Mouse (Mus musculus) embryonic facial prominence, embryonic 13.5 days (tissue): ENCODE data around the gene Fxyd3. TPM values are rescaled to one million over a fixed set of nuclear protein-coding genes. Genes with fewer than 3 reads are reported as not detected.

Experiments
- ATAC-seq: fragments of 200-750 bp; cut with Nextera tagmentation; 2 replicates; pipeline ENCODE4 v1.8.0; 2017; ENCODE audit warnings: low read depth; ENCODE audit not compliant: insufficient number of reproducible peaks, insufficient read depth, low FRiP score, low TSS enrichment
- H3K27ac ChIP-seq: fragments of 300-500 bp; sonication (generic); 2 replicates; pipeline ENCODE4 v1.5.1; 2015; ENCODE audit warnings: moderate library complexity, mild to moderate bottlenecking, inconsistent platforms
- H3K27me3 ChIP-seq: fragments of 300-500 bp; sonication (generic); 2 replicates; pipeline ENCODE4 v1.6.1; 2015; ENCODE audit warnings: mild to moderate bottlenecking, inconsistent platforms
- H3K36me3 ChIP-seq: fragments of 300-500 bp; sonication (generic); 2 replicates; pipeline ENCODE4 v1.6.1; 2015; ENCODE audit warnings: mild to moderate bottlenecking, inconsistent platforms
- H3K4me1 ChIP-seq: fragments of 300-500 bp; sonication (generic); 2 replicates; pipeline ENCODE4 v1.6.1; 2015; ENCODE audit warnings: inconsistent platforms
- H3K4me2 ChIP-seq: fragments of 300-500 bp; sonication (generic); 2 replicates; pipeline ENCODE4 v1.6.1; 2015; ENCODE audit warnings: moderate library complexity, mild to moderate bottlenecking, inconsistent platforms
- H3K4me3 ChIP-seq: fragments of 300-500 bp; sonication (generic); 2 replicates; pipeline ENCODE4 v1.5.1; 2015; ENCODE audit warnings: mild to moderate bottlenecking, inconsistent platforms
- H3K9ac ChIP-seq: fragments of 300-500 bp; sonication (generic); 2 replicates; pipeline ENCODE4 v1.6.1; 2015; ENCODE audit warnings: mild to moderate bottlenecking, inconsistent platforms
- H3K9me3 ChIP-seq: fragments of 300-500 bp; sonication (generic); 2 replicates; pipeline ENCODE4 v1.6.1; 2016; ENCODE audit warnings: inconsistent platforms
- WGBS: fragments of 180-500 bp; shearing (Covaris S2); methylation state at CpG from one replicate; pipeline ENCODE4 v1.1.7; 2015; ENCODE audit warnings: mixed read lengths; 5-methylcytosine and 5-hydroxymethylcytosine counted together
- polyA plus RNA-seq: library from polyadenylated mRNA; unstranded; fragments of >200 nt; fragmentation: Nextera tagmentation; extraction: Ambion mirVana; gene quantifications from 2 replicates; pipeline ENCODE4 v1.2.1, GENCODE M21; 2015

The Fxyd3 gene
- polyA plus RNA-seq, 1 experiment from 2014 or later, result 55.9 TPM

GRCm38 (mm10) chr7:31041662-31042315, 34.7 kb downstream of the Fxyd3 start:
- H3K4me1 ChIP-seq, result peaks cover 13% of the 10 kb centered on the region
- H3K36me3 ChIP-seq, result no peaks in the 10 kb centered on the region
- no peak for ATAC-seq
- no peaks in the 10 kb centered on the region for H3K9me3 ChIP-seq
- WGBS, result under 1% methylated on average over 28 of the region's 28 CpGs
- H3K27me3 ChIP-seq, result peaks cover 62% of the 10 kb centered on the region
- no peak overlapping the region for H3K27ac ChIP-seq
- H3K4me2 ChIP-seq, result peak overlapping the region; percentile 61
- H3K9ac ChIP-seq, result peak overlapping the region; percentile 54; the same call in 1 of the 2 replicates
- peak overlapping the region; percentile 30 for H3K4me3 ChIP-seq

GRCm38 (mm10) chr7:31041023-31041407, 35.5 kb downstream of the Fxyd3 start:
- H3K4me1 ChIP-seq, result peaks cover 13% of the 10 kb centered on the region

GRCm38 (mm10) chr7:31040281-31041022, 36.1 kb downstream of the Fxyd3 start:
- WGBS, result 75% methylated on average over 12 of the region's 12 CpGs
- Histone ChIP-seq H3K9me3 (no peaks in the 10 kb centered on the region), H3K27me3 (peaks cover 61% of the 10 kb centered on the region), H3K4me2 (no peak overlapping the region), H3K9ac (no peak overlapping the region), H3K36me3 (no peaks in the 10 kb centered on the region), H3K4me3 (no peak overlapping the region), H3K27ac (no peak overlapping the region), H3K4me1 (peaks cover 13% of the 10 kb centered on the region)
- ATAC-seq, result no peak

More at GRCm38 (mm10) chr7:31041023-31041407, 35.5 kb downstream of the Fxyd3 start:
- Histone ChIP-seq H3K36me3 (no peaks in the 10 kb centered on the region), H3K27me3 (peaks cover 62% of the 10 kb centered on the region), H3K27ac (no peak overlapping the region), H3K4me2 (peak overlapping the region; percentile 61; the same call in 1 of the 2 replicates), H3K9ac (no peak overlapping the region), H3K4me3 (no peak overlapping the region), H3K9me3 (no peaks in the 10 kb centered on the region)
- ATAC-seq, result no peak
- 35% methylated on average over 8 of the region's 8 CpGs for WGBS

- 81% methylated on average over 4 of the region's 4 CpGs for WGBS
- ATAC-seq, result no peak
- H3K4me1 ChIP-seq, result peaks cover 13% of the 10 kb centered on the region
- no peaks in the 10 kb centered on the region for H3K9me3 ChIP-seq
- no peak overlapping the region for H3K4me3 ChIP-seq
- no peak overlapping the region for H3K27ac ChIP-seq
- peaks cover 47% of the 10 kb centered on the region for H3K27me3 ChIP-seq
- no peaks in the 10 kb centered on the region for H3K36me3 ChIP-seq
- no peak overlapping the region for H3K4me2 ChIP-seq
- H3K9ac ChIP-seq, result no peak overlapping the region
Observed at GRCm38 (mm10) chr7:31039011-31039410, 37.5 kb downstream of the Fxyd3 start.

- H3K27ac ChIP-seq, result no peak overlapping the region
- no peak overlapping the region for H3K4me3 ChIP-seq
- peaks cover 12% of the 10 kb centered on the region for H3K4me1 ChIP-seq
- H3K9ac ChIP-seq, result no peak overlapping the region
- no peak overlapping the region for H3K4me2 ChIP-seq
- peaks cover 34% of the 10 kb centered on the region for H3K27me3 ChIP-seq
- H3K36me3 ChIP-seq, result no peaks in the 10 kb centered on the region
- no peaks in the 10 kb centered on the region for H3K9me3 ChIP-seq
- 71% methylated on average over 2 of the region's 2 CpGs for WGBS
- ATAC-seq, result no peak
Observed at GRCm38 (mm10) chr7:31037675-31038074, 38.8 kb downstream of the Fxyd3 start.

GRCm38 (mm10) chr7:31036917-31037316, 39.6 kb downstream of the Fxyd3 start:
- H3K36me3 ChIP-seq, result no peaks in the 10 kb centered on the region
- H3K27ac ChIP-seq, result no peak overlapping the region
- WGBS, result 83% methylated on average over 7 of the region's 7 CpGs
- H3K4me1 ChIP-seq, result peaks cover 5% of the 10 kb centered on the region
- no peak overlapping the region for H3K9ac ChIP-seq
- peaks cover 26% of the 10 kb centered on the region for H3K27me3 ChIP-seq
- no peak overlapping the region for H3K4me3 ChIP-seq
- no peaks in the 10 kb centered on the region for H3K9me3 ChIP-seq
- no peak for ATAC-seq
- no peak overlapping the region for H3K4me2 ChIP-seq

GRCm38 (mm10) chr7:31035291-31035690, 41.2 kb downstream of the Fxyd3 start:
- 81% methylated on average over 11 of the region's 11 CpGs for WGBS
- peaks cover 11% of the 10 kb centered on the region for H3K27me3 ChIP-seq
- H3K27ac ChIP-seq, result no peak overlapping the region
- H3K9ac ChIP-seq, result no peak overlapping the region
- no peaks in the 10 kb centered on the region for H3K4me1 ChIP-seq
- H3K9me3 ChIP-seq, result no peaks in the 10 kb centered on the region
- no peaks in the 10 kb centered on the region for H3K36me3 ChIP-seq
- no peak overlapping the region for H3K4me3 ChIP-seq
- no peak overlapping the region for H3K4me2 ChIP-seq
- ATAC-seq, result no peak

- Histone ChIP-seq H3K9ac (no peak overlapping the region), H3K4me2 (no peak overlapping the region), H3K36me3 (no peaks in the 10 kb centered on the region), H3K4me1 (no peaks in the 10 kb centered on the region), H3K27me3 (peaks cover 6% of the 10 kb centered on the region; the same call in 1 of the 2 replicates), H3K9me3 (no peaks in the 10 kb centered on the region), H3K4me3 (no peak overlapping the region), H3K27ac (no peak overlapping the region)
- 66% methylated on average over 11 of the region's 11 CpGs for WGBS
- no peak for ATAC-seq
Observed at GRCm38 (mm10) chr7:31034789-31035188, 41.7 kb downstream of the Fxyd3 start.

GRCm38 (mm10) chr7:31033409-31034165, 42.9 kb downstream of the Fxyd3 start:
- Histone ChIP-seq H3K4me3 (no peak overlapping the region), H3K27ac (no peak overlapping the region), H3K4me1 (no peaks in the 10 kb centered on the region), H3K4me2 (no peak overlapping the region), H3K27me3 (no peaks in the 10 kb centered on the region), H3K9ac (no peak overlapping the region), H3K9me3 (no peaks in the 10 kb centered on the region), H3K36me3 (no peaks in the 10 kb centered on the region)
- WGBS, result 68% methylated on average over 9 of the region's 9 CpGs
- ATAC-seq, result no peak

- Histone ChIP-seq H3K36me3 (no peaks in the 10 kb centered on the region), H3K4me2 (no peak overlapping the region), H3K4me1 (no peaks in the 10 kb centered on the region), H3K27me3 (no peaks in the 10 kb centered on the region), H3K4me3 (no peak overlapping the region), H3K27ac (no peak overlapping the region), H3K9ac (no peak overlapping the region), H3K9me3 (no peaks in the 10 kb centered on the region)
- ATAC-seq, result no peak
- 76% methylated on average over 7 of the region's 7 CpGs for WGBS
Observed at GRCm38 (mm10) chr7:31031731-31032130, 44.8 kb downstream of the Fxyd3 start.

- no peak overlapping the region for H3K4me3 ChIP-seq
- H3K9me3 ChIP-seq, result no peaks in the 10 kb centered on the region
- H3K4me2 ChIP-seq, result no peak overlapping the region
- WGBS, result 78% methylated on average over 2 of the region's 2 CpGs
- H3K36me3 ChIP-seq, result no peaks in the 10 kb centered on the region
- no peak for ATAC-seq
- H3K27me3 ChIP-seq, result no peaks in the 10 kb centered on the region
- no peaks in the 10 kb centered on the region for H3K4me1 ChIP-seq
- no peak overlapping the region for H3K9ac ChIP-seq
- H3K27ac ChIP-seq, result no peak overlapping the region
Observed at GRCm38 (mm10) chr7:31030717-31031116, 45.8 kb downstream of the Fxyd3 start.
